Mouse (Mus musculus) ES-E14 (cell line): ENCODE results near the gene Catsperg1.

ENCODE experiments used
- MAFK ChIP-seq: IDR thresholded peaks from 2 replicates; pipeline ENCODE4 v1.6.1; 2014; ENCODE audit warnings: mild to moderate bottlenecking, low read depth, low read length, inconsistent platforms; ENCODE audit not compliant: insufficient read depth
- ZC3H11A ChIP-seq: IDR thresholded peaks from 2 replicates; pipeline ENCODE4 v1.6.1; 2012; ENCODE audit warnings: low read depth, mild to moderate bottlenecking, inconsistent platforms, low read length, borderline replicate concordance
- ZNF384 ChIP-seq: IDR thresholded peaks from 2 replicates; pipeline ENCODE4 v1.6.1; 2012; ENCODE audit warnings: low read depth, low read length, inconsistent platforms

DNA sequence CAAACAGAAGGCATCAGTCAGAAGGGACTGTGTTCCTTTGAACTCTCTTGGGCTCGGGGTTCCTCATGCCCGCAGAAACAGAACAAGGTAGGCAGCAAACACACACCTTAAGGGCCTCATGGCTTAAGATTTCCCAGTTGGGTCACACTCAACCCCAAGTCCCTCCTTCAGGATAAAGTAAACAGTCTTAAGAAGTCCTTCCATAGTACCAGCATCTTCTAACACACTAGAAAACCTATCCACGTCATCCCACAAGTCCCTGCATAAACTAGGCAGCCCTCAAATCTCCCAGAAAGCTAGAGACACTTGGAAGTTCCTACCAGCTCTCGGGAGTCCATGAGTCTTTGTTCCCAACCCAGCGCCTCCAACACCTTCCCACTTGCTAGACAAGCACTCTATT is 51.5 kb downstream of the Catsperg1 start:
- TF ChIP-seq MAFK (no peak), ZC3H11A (no peak), ZNF384 (no peak)
